Mouse (Mus musculus) ES-E14 (cell line): ENCODE measurements around the gene Mtr. TPM values are rescaled to one million over a fixed set of nuclear protein-coding genes. Genes with fewer than 3 reads are reported as not detected.

Experiments used
- DNase-seq: peaks from one replicate; pipeline ENCODE4 v3.0.0-alpha.2; 2013; ENCODE audit warnings: low read depth, low spot score
- H3K27ac ChIP-seq: 2 replicates; pipeline ENCODE4 v1.5.1; 2012; ENCODE audit warnings: low read depth, mild to moderate bottlenecking, low read length, moderate library complexity, mixed read lengths; ENCODE audit not compliant: poor library complexity, insufficient read depth, severe bottlenecking
- H3K36me3 ChIP-seq: 2 replicates; pipeline ENCODE4 v1.6.1; 2012; ENCODE audit warnings: mild to moderate bottlenecking, low read length, moderate library complexity, mixed read lengths; ENCODE audit not compliant: control insufficient read depth, poor library complexity, insufficient read depth, severe bottlenecking
- H3K4me1 ChIP-seq, 2 experiments: fragments of 150-350 bp in 1 of 2; sonication (generic) in 1 of 2; 2 replicates each; pipeline ENCODE4 v1.6.1; 2012; ENCODE audit warnings: low read length in 2 of 2, mild to moderate bottlenecking in 1 of 2, mixed read lengths in 1 of 2; ENCODE audit not compliant: control insufficient read depth in 2 of 2, insufficient read depth in 2 of 2, poor library complexity in 1 of 2
- H3K4me3 ChIP-seq, 2 experiments: fragments of 150-350 bp in 1 of 2; sonication (generic) in 1 of 2; 2 replicates each; pipeline ENCODE4 v1.5.1; 2012; ENCODE audit warnings: low read length in 2 of 2, low read depth in 1 of 2, mild to moderate bottlenecking in 1 of 2, mixed read lengths in 1 of 2; ENCODE audit not compliant: insufficient read depth in 1 of 2, poor library complexity in 1 of 2, severe bottlenecking in 1 of 2
- H3K9ac ChIP-seq: 2 replicates; pipeline ENCODE4 v1.6.1; 2012; ENCODE audit warnings: low read depth, mild to moderate bottlenecking, low read length, mixed read lengths; ENCODE audit not compliant: poor library complexity, insufficient read depth, severe bottlenecking
- H3K9me3 ChIP-seq: fragments of 150-350 bp; sonication (generic); 2 replicates; pipeline ENCODE4 v1.6.1; 2012; ENCODE audit warnings: low read depth, mild to moderate bottlenecking, low read length; ENCODE audit not compliant: control insufficient read depth, insufficient read depth
- CHD2 ChIP-seq: IDR thresholded peaks from 2 replicates; pipeline ENCODE4 v1.6.1; 2014; ENCODE audit warnings: mild to moderate bottlenecking, low read depth, low read length, inconsistent platforms
- HCFC1 ChIP-seq: IDR thresholded peaks from 2 replicates; pipeline ENCODE4 v1.6.1; 2012; ENCODE audit warnings: low read length, inconsistent platforms, borderline replicate concordance; ENCODE audit not compliant: insufficient read depth
- MAFK ChIP-seq: IDR thresholded peaks from 2 replicates; pipeline ENCODE4 v1.6.1; 2014; ENCODE audit warnings: mild to moderate bottlenecking, low read depth, low read length, inconsistent platforms; ENCODE audit not compliant: insufficient read depth
- ZC3H11A ChIP-seq: IDR thresholded peaks from 2 replicates; pipeline ENCODE4 v1.6.1; 2012; ENCODE audit warnings: low read depth, mild to moderate bottlenecking, inconsistent platforms, low read length, borderline replicate concordance
- ZNF384 ChIP-seq: IDR thresholded peaks from 2 replicates; pipeline ENCODE4 v1.6.1; 2012; ENCODE audit warnings: low read depth, low read length, inconsistent platforms
- in situ Hi-C, 2 experiments: fragments of 600-800 bp; cut with MboI; formaldehyde crosslinking; loops; one replicate each; pipeline ENCODE4 v1.15.1; 2025; ENCODE audit warnings: low sequenced_read_pairs in 2 of 2, inconsistent platforms in 1 of 2; ENCODE audit not compliant: unreplicated experiment in 2 of 2
- total RNA-seq: library from RNA; depleted of rRNA; stranded (reverse); fragments of 300-350 nt; gene quantifications from 2 replicates; pipeline ENCODE4 v1.2.3, GENCODE M21; 2012

Gene Mtr
- total RNA-seq, 1 experiment = 25.4 TPM

GRCm38 (mm10) chr13:12297777-12298176 is 39.9 kb upstream of the Mtr start:
- no peak overlapping the region for H3K9ac ChIP-seq
- H3K9me3 ChIP-seq = no peaks in the 10 kb centered on the region
- in situ Hi-C loops = no loop called here
- peaks cover 0 to 5% of the 10 kb centered on the region in 2 experiments; a peak in 1 of 4 replicates for H3K4me1 ChIP-seq
- no peak overlapping the region for H3K27ac ChIP-seq
- TF ChIP-seq ZC3H11A (no peak), CHD2 (no peak), MAFK (no peak), HCFC1 (no peak)
- no peaks in the 10 kb centered on the region for H3K36me3 ChIP-seq
- no peak overlapping the region for H3K4me3 ChIP-seq
- no peak for DNase-seq

GRCm38 (mm10) chr13:12296701-12297100 is 38.8 kb upstream of the Mtr start:
- no peak for DNase-seq
- no peak overlapping the region for H3K27ac ChIP-seq
- in situ Hi-C loops = no loop called here

GRCm38 (mm10) chr13:12293810-12294209 is 35.9 kb upstream of the Mtr start:
- H3K4me1 ChIP-seq = peaks cover 0 to 3% of the 10 kb centered on the region in 2 experiments; a peak in 1 of 4 replicates
- TF ChIP-seq ZNF384 (no peak), HCFC1 (no peak), CHD2 (no peak), MAFK (no peak), ZC3H11A (no peak)
- no peaks in the 10 kb centered on the region for H3K9me3 ChIP-seq
- no peak for DNase-seq
- H3K4me3 ChIP-seq = no peak overlapping the region
- 0 out of 2 replicates have a peak, but pooled peaks cover 3% of the 10 kb centered on the region for H3K36me3 ChIP-seq
- no peak overlapping the region for H3K27ac ChIP-seq
- in situ Hi-C loops = no loop called here
- H3K9ac ChIP-seq = no peak overlapping the region

More at GRCm38 (mm10) chr13:12296701-12297100, 38.8 kb upstream of the Mtr start:
- H3K9ac ChIP-seq = no peak overlapping the region
- no peak overlapping the region for H3K4me3 ChIP-seq
- no peaks in the 10 kb centered on the region for H3K36me3 ChIP-seq
- TF ChIP-seq CHD2 (no peak), ZC3H11A (no peak)
- H3K4me1 ChIP-seq = peaks cover 0 to 5% of the 10 kb centered on the region in 2 experiments; a peak in 1 of 4 replicates
- H3K9me3 ChIP-seq = no peaks in the 10 kb centered on the region

- TF ChIP-seq ZC3H11A = no peak
- no peak for TF ChIP-seq CHD2
- no peak for TF ChIP-seq MAFK
- no peak for TF ChIP-seq HCFC1
- no peak for TF ChIP-seq ZNF384
- in situ Hi-C loops = no loop called here
- no peak for DNase-seq
- 0 out of 2 replicates have a peak, but pooled peaks cover 3% of the 10 kb centered on the region for H3K36me3 ChIP-seq
- H3K4me1 ChIP-seq = peaks cover 0 to 3% of the 10 kb centered on the region in 2 experiments; a peak in 1 of 4 replicates
- H3K9me3 ChIP-seq = no peaks in the 10 kb centered on the region
- H3K9ac ChIP-seq = no peak overlapping the region
- no peak overlapping the region for H3K4me3 ChIP-seq
- no peak overlapping the region for H3K27ac ChIP-seq
Observed at GRCm38 (mm10) chr13:12290700-12291099, 32.8 kb upstream of the Mtr start.

- DNase-seq = no peak
- peaks cover 6% of the 10 kb centered on the region; the same call in 1 of the 2 replicates for H3K36me3 ChIP-seq
- no peak overlapping the region for H3K9ac ChIP-seq
- no peak overlapping the region for H3K27ac ChIP-seq
- H3K4me1 ChIP-seq = no peaks in the 10 kb centered on the region
- no peak overlapping the region for H3K4me3 ChIP-seq
- no peaks in the 10 kb centered on the region for H3K9me3 ChIP-seq
- no peak for TF ChIP-seq ZNF384
- TF ChIP-seq ZC3H11A = no peak
- no peak for TF ChIP-seq MAFK
- TF ChIP-seq HCFC1 = no peak
- TF ChIP-seq CHD2 = no peak
- in situ Hi-C loops = no loop called here
Observed at GRCm38 (mm10) chr13:12284528-12284927, 26.6 kb upstream of the Mtr start.
